ENCODE assay signal across 8 mouse cellular contexts in the genomic region with DNA sequence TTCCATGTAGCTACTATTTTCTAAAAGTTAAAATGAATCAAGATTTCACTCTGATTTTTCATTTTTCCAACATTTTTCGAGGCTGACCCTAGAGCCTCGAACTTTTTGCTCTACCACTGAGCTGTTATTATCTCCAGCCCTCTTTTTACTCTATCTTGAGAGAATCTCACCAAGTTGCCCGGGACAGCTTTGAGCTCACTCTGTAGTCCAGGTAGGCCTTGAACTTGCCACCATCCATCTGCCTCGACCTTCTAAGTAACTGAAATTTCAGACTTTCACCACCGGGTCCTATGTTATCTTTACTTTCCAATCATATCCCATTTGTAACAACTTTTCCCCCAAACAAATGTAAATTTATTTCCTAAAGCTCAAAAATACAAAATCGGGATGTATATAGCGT. TPM values are rescaled to one million over a fixed set of nuclear protein-coding genes. Genes with fewer than 3 reads are reported as not detected.
A peak's percentile ranks its signal among the peaks of the same experiment; 100 is the strongest.
DNase-seq lines count a peak whose midpoint lies in the region; ATAC-seq lines count a peak whose summit lies in the region.

No protein-coding gene starts in this region.

- H3K4me1 ChIP-seq in kidney, embryonic 14.5 days (ENCODE audit: control insufficient read depth, insufficient read depth, low read length) = 0 out of 2 replicates have a peak, but pooled peaks cover 4% of the 10 kb centered on the region
- no peaks in the 10 kb centered on the region; the same call in 1 of the 2 replicates for H3K4me1 ChIP-seq in brown adipose tissue, adult 24 weeks (ENCODE audit: control insufficient read depth, insufficient read depth, insufficient read length, low read length)
- H3K4me1 ChIP-seq in hindbrain, embryonic 12.5 days = peaks cover 16% of the 10 kb centered on the region
- H3K4me1 ChIP-seq in midbrain, embryonic 14.5 days (ENCODE audit: control insufficient read depth, insufficient read depth, low read length) = peaks cover 24% of the 10 kb centered on the region

- peak overlapping the region; percentile 98 for H3K4me3 ChIP-seq in kidney, embryonic 14.5 days (ENCODE audit: low read length)
- H3K4me3 ChIP-seq in brown adipose tissue, adult 24 weeks (ENCODE audit: insufficient read depth, low read depth, low read length) = peak overlapping the region; percentile 95
- peak overlapping the region; percentile 98 for H3K4me3 ChIP-seq in hindbrain, embryonic 12.5 days
- peak overlapping the region; percentile 99 for H3K4me3 ChIP-seq in midbrain, embryonic 14.5 days (replicated peaks; ENCODE audit: low read depth, low read length)

- DNase-seq in kidney, adult 9 months = no peak
- DNase-seq in midbrain, embryonic 14.5 days = peak; percentile 4
- DNase-seq in B cell, adult 2 months = no peak
- no peak for DNase-seq in right cerebral cortex, adult 2 months (ENCODE audit: low spot score in 2 of 2)
- DNase-seq in gastrocnemius, postnatal 4 days (ENCODE audit: low spot score in 2 of 2) = no peak

- H3K36me3 ChIP-seq in kidney, embryonic 14.5 days (ENCODE audit: control insufficient read depth, insufficient read depth, low read length) = no peaks in the 10 kb centered on the region
- H3K36me3 ChIP-seq in hindbrain, embryonic 12.5 days = no peaks in the 10 kb centered on the region
- H3K36me3 ChIP-seq in midbrain, embryonic 14.5 days (ENCODE audit: control insufficient read depth, insufficient read depth, low read length) = no peaks in the 10 kb centered on the region

- no peak overlapping the region for H3K27ac ChIP-seq in kidney, embryonic 14.5 days (ENCODE audit: low read depth, low read length)
- no peak overlapping the region for H3K27ac ChIP-seq in brown adipose tissue, adult 24 weeks (replicated peaks; ENCODE audit: low read depth, low read length)
- H3K27ac ChIP-seq in hindbrain, embryonic 12.5 days = no peak overlapping the region
- no peak overlapping the region for H3K27ac ChIP-seq in midbrain, embryonic 14.5 days (replicated peaks; ENCODE audit: low read depth, low read length)

- WGBS in kidney, embryonic 14.5 days = 12% methylated on average over 7 of the region's 7 CpGs
- 17% methylated on average over 7 of the region's 7 CpGs for WGBS in hindbrain, embryonic 12.5 days
- WGBS in midbrain, embryonic 14.5 days = 23% methylated on average over 7 of the region's 7 CpGs

- H3K9me3 ChIP-seq in kidney, embryonic 14.5 days (ENCODE audit: control insufficient read depth, low read length) = no peaks in the 10 kb centered on the region
- H3K9me3 ChIP-seq in hindbrain, embryonic 12.5 days (replicated peaks) = no peaks in the 10 kb centered on the region
- no peaks in the 10 kb centered on the region for H3K9me3 ChIP-seq in midbrain, embryonic 14.5 days (ENCODE audit: control insufficient read depth, low read length)

- peak overlapping the region; percentile 94 for H3K9ac ChIP-seq in kidney, embryonic 14.5 days (ENCODE audit: low read depth, low read length)
- peak overlapping the region; percentile 100 for H3K9ac ChIP-seq in hindbrain, embryonic 12.5 days
- peak overlapping the region; percentile 98 for H3K9ac ChIP-seq in midbrain, embryonic 14.5 days (replicated peaks; ENCODE audit: low read length)

- H3K27me3 ChIP-seq in kidney, embryonic 14.5 days (ENCODE audit: control insufficient read depth, insufficient read depth, low read length) = no peaks in the 10 kb centered on the region
- H3K27me3 ChIP-seq in hindbrain, embryonic 12.5 days = no peaks in the 10 kb centered on the region
- H3K27me3 ChIP-seq in midbrain, embryonic 14.5 days (ENCODE audit: control insufficient read depth, insufficient read depth, low read length) = no peaks in the 10 kb centered on the region

- ATAC-seq in kidney, embryonic 14.5 days (ENCODE audit: low FRiP score, low TSS enrichment) = no peak
- ATAC-seq in hindbrain, embryonic 12.5 days (ENCODE audit: low FRiP score) = no peak
- ATAC-seq in midbrain, embryonic 14.5 days (ENCODE audit: low FRiP score, low TSS enrichment) = no peak

- peak overlapping the region; percentile 91 for H3K4me2 ChIP-seq in kidney, embryonic 14.5 days (replicated peaks; ENCODE audit: low read depth, low read length)
- peak overlapping the region; percentile 94 for H3K4me2 ChIP-seq in hindbrain, embryonic 12.5 days (replicated peaks)
- H3K4me2 ChIP-seq in midbrain, embryonic 14.5 days (ENCODE audit: low read length) = peak overlapping the region; percentile 92

RNA-seq across cellular contexts. Expression of gene Arih1, which starts 1.7 kb away (rescaled TPM):
- 18.3 and 24.5 TPM in 2 replicates for polyA plus RNA-seq in kidney, embryonic 14.5 days (2014; fragmentation: Nextera tagmentation; extraction: Ambion mirVana)
- polyA plus RNA-seq in brown adipose tissue, adult 24 weeks (2012; ENCODE audit: insufficient read depth, insufficient read length, missing spikeins) = 38.9 and 39.7 TPM in 2 replicates
- polyA plus RNA-seq in hindbrain, embryonic 12.5 days (2016; fragmentation: Nextera tagmentation; extraction: Ambion mirVana) = 24.1 and 25.6 TPM in 2 replicates
- polyA plus RNA-seq in midbrain, embryonic 14.5 days (2014; fragmentation: Nextera tagmentation; extraction: Ambion mirVana) = 17.0 and 19.6 TPM in 2 replicates
- 100 to 1,000 TPM in 1 of 2 experiments, 10 to 100 TPM in 1; 92.5 to 101 TPM for total RNA-seq in gastrocnemius, postnatal 4 days (2021)

RNA-seq across cellular contexts. Expression of gene Hexa, which starts 54.6 kb away (rescaled TPM):
- polyA plus RNA-seq in kidney, embryonic 14.5 days (2014; fragmentation: Nextera tagmentation; extraction: Ambion mirVana) = 47.3 and 58.1 TPM in 2 replicates
- 34.3 and 45.5 TPM in 2 replicates for polyA plus RNA-seq in brown adipose tissue, adult 24 weeks (2012; ENCODE audit: insufficient read depth, insufficient read length, missing spikeins)
- polyA plus RNA-seq in hindbrain, embryonic 12.5 days (2016; fragmentation: Nextera tagmentation; extraction: Ambion mirVana) = 54.6 and 60.6 TPM in 2 replicates
- 47.1 and 57.5 TPM in 2 replicates for polyA plus RNA-seq in midbrain, embryonic 14.5 days (2014; fragmentation: Nextera tagmentation; extraction: Ambion mirVana)
- 10 to 100 TPM; 30.0 to 35.1 TPM for total RNA-seq in gastrocnemius, postnatal 4 days (2021)

RNA-seq across cellular contexts. Expression of gene Tmem202, which starts 54.9 kb away (rescaled TPM):
- 0.19 TPM in 1 of 2 replicates, not detected in the other for polyA plus RNA-seq in kidney, embryonic 14.5 days (2014; fragmentation: Nextera tagmentation; extraction: Ambion mirVana)
- not detected in 2 replicates for polyA plus RNA-seq in brown adipose tissue, adult 24 weeks (2012; ENCODE audit: insufficient read depth, insufficient read length, missing spikeins)
- not detected in 2 replicates for polyA plus RNA-seq in hindbrain, embryonic 12.5 days (2016; fragmentation: Nextera tagmentation; extraction: Ambion mirVana)
- polyA plus RNA-seq in midbrain, embryonic 14.5 days (2014; fragmentation: Nextera tagmentation; extraction: Ambion mirVana) = 0.46 and 0.74 TPM in 2 replicates
- total RNA-seq in gastrocnemius, postnatal 4 days (2021) = under 1 TPM; 0.42 to 0.65 TPM
